7 mouse cellular contexts compared by ENCODE assay signal in genomic region chr7:30325364-30325763, GRCm38 (mm10). TPM values are rescaled to one million over a fixed set of nuclear protein-coding genes. Genes with fewer than 3 reads are reported as not detected.
DNase-seq lines count a peak whose midpoint lies in the region; ATAC-seq and TF ChIP-seq lines count a peak whose summit lies in the region.

No protein-coding gene starts in this region.

- WGBS in kidney, embryonic 15.5 days = 52% methylated on average over 2 of the region's 2 CpGs
- 46% methylated on average over 2 of the region's 2 CpGs for WGBS in lung, adult 2 months

- TF ChIP-seq POLR2A in lung, adult 2 months (IDR thresholded peaks at IDR 0.05; ENCODE audit: borderline replicate concordance, extremely low read depth, low read depth, low read length) = no peak

- peaks cover 25% of the 10 kb centered on the region for H3K4me1 ChIP-seq in kidney, embryonic 15.5 days
- H3K4me1 ChIP-seq in ES-E14 (ENCODE audit: control insufficient read depth in 2 of 2, insufficient read depth in 2 of 2, low read length in 2 of 2, poor library complexity in 1 of 2) = peaks cover 4 to 8% of the 10 kb centered on the region in 2 experiments; a peak in 2 of 4 replicates
- H3K4me1 ChIP-seq in lung, adult 2 months (ENCODE audit: control insufficient read depth, insufficient read depth, low read length) = peaks cover 9% of the 10 kb centered on the region

- peak; percentile 17; the same call in 1 of the 2 replicates for TF ChIP-seq CTCF in lung, adult 2 months (IDR thresholded peaks at IDR 0.05; ENCODE audit: insufficient read depth, low read length)

- no peak overlapping the region for H3K27ac ChIP-seq in kidney, embryonic 15.5 days
- no peak overlapping the region for H3K27ac ChIP-seq in ES-E14 (ENCODE audit: insufficient read depth, low read depth, low read length, poor library complexity, severe bottlenecking)

- no peaks in the 10 kb centered on the region for H3K36me3 ChIP-seq in kidney, embryonic 15.5 days
- peaks cover 3% of the 10 kb centered on the region; the same call in 1 of the 2 replicates for H3K36me3 ChIP-seq in ES-E14 (ENCODE audit: control insufficient read depth, insufficient read depth, low read length, poor library complexity, severe bottlenecking)
- no peaks in the 10 kb centered on the region for H3K36me3 ChIP-seq in splenic B cell, adult 2 months (ENCODE audit: control insufficient read depth, insufficient read depth, low read length, poor library complexity, severe bottlenecking)

- DNase-seq in kidney, adult 9 months = peak; percentile 68
- peak; percentile 87 for DNase-seq in ES-E14 (ENCODE audit: low read depth, low spot score)
- DNase-seq in c-Kit-positive CD71-negative TER-119-negative erythroid progenitor cells, embryonic 14.5 days (ENCODE audit: low read depth) = peak; percentile 83
- DNase-seq in lung, adult 2 months = peak; percentile 26
- peak; percentile 88 for DNase-seq in splenic B cell, adult 2 months (ENCODE audit: low read depth, low spot score)
- DNase-seq in right cerebral cortex, adult 18-20 months = no peak

- H3K9ac ChIP-seq in kidney, embryonic 15.5 days = no peak overlapping the region
- no peak overlapping the region for H3K9ac ChIP-seq in ES-E14 (ENCODE audit: insufficient read depth, low read depth, low read length, poor library complexity, severe bottlenecking)

- no peaks in the 10 kb centered on the region; the same call in 1 of the 2 replicates for H3K9me3 ChIP-seq in kidney, embryonic 15.5 days (replicated peaks)
- no peaks in the 10 kb centered on the region for H3K9me3 ChIP-seq in ES-E14 (ENCODE audit: control insufficient read depth, insufficient read depth, low read depth, low read length)

- no peak overlapping the region for H3K4me3 ChIP-seq in kidney, embryonic 15.5 days (replicated peaks)
- no peak overlapping the region for H3K4me3 ChIP-seq in ES-E14 (ENCODE audit: insufficient read depth in 1 of 2, low read depth in 1 of 2, low read length in 2 of 2, poor library complexity in 1 of 2, severe bottlenecking in 1 of 2)
- no peak overlapping the region for H3K4me3 ChIP-seq in lung, adult 2 months (replicated peaks; ENCODE audit: extremely low read depth, low read depth, low read length)

- in situ Hi-C loops in ES-E14 (cut with MboI; ENCODE audit: low sequenced_read_pairs in 2 of 2, unreplicated experiment in 2 of 2) = no loop called here

- no peak overlapping the region for H3K4me2 ChIP-seq in kidney, embryonic 15.5 days

- no peak for ATAC-seq in kidney, embryonic 15.5 days (replicated peaks; ENCODE audit: low FRiP score)

- no peaks in the 10 kb centered on the region for H3K27me3 ChIP-seq in kidney, embryonic 15.5 days
- no peaks in the 10 kb centered on the region for H3K27me3 ChIP-seq in splenic B cell, adult 2 months (ENCODE audit: control insufficient read depth, insufficient read depth, low read length, poor library complexity, severe bottlenecking)

TF ChIP-seq in ES-E14, 5 proteins besides CTCF, POLR2A, EP300 and RAD21:
- TF ChIP-seq ZC3H11A (IDR thresholded peaks at IDR 0.05; ENCODE audit: borderline replicate concordance, low read depth, low read length) = peak; percentile 60
- no peak for TF ChIP-seq HCFC1 (IDR thresholded peaks at IDR 0.05; ENCODE audit: borderline replicate concordance, insufficient read depth, low read length)
TF ChIP-seq in ES-E14: peak in this region for 1.

RNA-seq across cellular contexts. Expression of gene Sdhaf1, which starts 1.7 kb away (rescaled TPM):
- polyA plus RNA-seq in kidney, embryonic 15.5 days (2015; fragmentation: Nextera tagmentation; extraction: Ambion mirVana) = 17.3 and 18.7 TPM in 2 replicates
- total RNA-seq in ES-E14 (2012; rRNA removed) = 6.6 and 8.5 TPM in 2 replicates
- polyA plus RNA-seq in lung, adult 2 months (2012; rRNA removed) = 14.2 and 21.4 TPM in 2 replicates

RNA-seq across cellular contexts. Expression of gene E130208F15Rik, which starts 3.8 kb away (rescaled TPM):
- polyA plus RNA-seq in kidney, embryonic 15.5 days (2015; fragmentation: Nextera tagmentation; extraction: Ambion mirVana) = 2.6 TPM in 1 of 2 replicates, not detected in the other
- 1.9 and 3.3 TPM in 2 replicates for total RNA-seq in ES-E14 (2012; rRNA removed)
- polyA plus RNA-seq in lung, adult 2 months (2012; rRNA removed) = 0.50 and 0.55 TPM in 2 replicates

RNA-seq across cellular contexts. Expression of gene Syne4, which starts 10.8 kb away (rescaled TPM):
- polyA plus RNA-seq in kidney, embryonic 15.5 days (2015; fragmentation: Nextera tagmentation; extraction: Ambion mirVana) = 88.2 and 97.7 TPM in 2 replicates
- total RNA-seq in ES-E14 (2012; rRNA removed) = 14.5 and 25.5 TPM in 2 replicates
- 14.5 and 21.5 TPM in 2 replicates for polyA plus RNA-seq in lung, adult 2 months (2012; rRNA removed)

RNA-seq across cellular contexts. Expression of gene Alkbh6, which starts 16.8 kb away (rescaled TPM):
- polyA plus RNA-seq in kidney, embryonic 15.5 days (2015; fragmentation: Nextera tagmentation; extraction: Ambion mirVana) = 94.7 and 95.7 TPM in 2 replicates
- 24.5 and 37.8 TPM in 2 replicates for total RNA-seq in ES-E14 (2012; rRNA removed)
- polyA plus RNA-seq in lung, adult 2 months (2012; rRNA removed) = 141 and 163 TPM in 2 replicates

RNA-seq across cellular contexts. Expression of gene Clip3, which starts 33.8 kb away (rescaled TPM):
- polyA plus RNA-seq in kidney, embryonic 15.5 days (2015; fragmentation: Nextera tagmentation; extraction: Ambion mirVana) = 33.3 and 36.5 TPM in 2 replicates
- 4.4 and 5.4 TPM in 2 replicates for total RNA-seq in ES-E14 (2012; rRNA removed)
- polyA plus RNA-seq in lung, adult 2 months (2012; rRNA removed) = 7.7 and 7.9 TPM in 2 replicates
